Mouse (Mus musculus) intestine, embryonic 16.5 days (tissue): ENCODE measurements at regions not wholly inside any gene's neighbourhood (a gene's known extent, or its start where the extent isn't known, plus 50 kb on each side); places are given as distances from the start of the nearest gene placed in this dataset.
A peak's percentile ranks its signal among the peaks of the same experiment; 100 is the strongest.

Source experiments
- ATAC-seq: fragments of 200-750 bp; cut with Nextera tagmentation; 2 replicates; pipeline ENCODE4 v1.8.0; 2017; ENCODE audit warnings: moderate TSS enrichment, moderate library complexity
- H3K27ac ChIP-seq: fragments of 300-500 bp; sonication (generic); 2 replicates; pipeline ENCODE4 v1.5.1; 2014; ENCODE audit warnings: mild to moderate bottlenecking, low read length
- H3K27me3 ChIP-seq: fragments of 300-500 bp; sonication (generic); replicated peaks from 2 replicates; pipeline ENCODE4 v1.6.1; 2014; ENCODE audit warnings: low read length, control low read depth, mixed read lengths; ENCODE audit not compliant: control insufficient read depth, insufficient read depth
- H3K36me3 ChIP-seq: fragments of 300-500 bp; sonication (generic); 2 replicates; pipeline ENCODE4 v1.6.1; 2014; ENCODE audit warnings: low read length, control low read depth; ENCODE audit not compliant: control insufficient read depth, insufficient read depth
- H3K4me1 ChIP-seq: fragments of 300-500 bp; sonication (generic); 2 replicates; pipeline ENCODE4 v1.6.1; 2014; ENCODE audit warnings: low read length, control low read depth, mixed read lengths; ENCODE audit not compliant: control insufficient read depth, insufficient read depth
- H3K4me2 ChIP-seq: fragments of 300-500 bp; sonication (generic); 2 replicates; pipeline ENCODE4 v1.6.1; 2014; ENCODE audit warnings: low read depth, low read length, control low read depth
- H3K4me3 ChIP-seq: fragments of 300-500 bp; sonication (generic); 2 replicates; pipeline ENCODE4 v1.5.1; 2014; ENCODE audit warnings: mild to moderate bottlenecking, low read length
- H3K9ac ChIP-seq: fragments of 300-500 bp; sonication (generic); 2 replicates; pipeline ENCODE4 v1.6.1; 2014; ENCODE audit warnings: low read depth, low read length
- H3K9me3 ChIP-seq: fragments of 300-500 bp; sonication (generic); 2 replicates; pipeline ENCODE4 v1.6.1; 2016; ENCODE audit warnings: low read length, control low read depth; ENCODE audit not compliant: control insufficient read depth
- WGBS: fragments of 180-500 bp; shearing (Covaris S2); extraction: QIAGEN DNeasy Blood & Tissue Kit; methylation state at CpG from one replicate; pipeline ENCODE4 v1.1.7; 2014; 5-methylcytosine and 5-hydroxymethylcytosine counted together

DNA sequence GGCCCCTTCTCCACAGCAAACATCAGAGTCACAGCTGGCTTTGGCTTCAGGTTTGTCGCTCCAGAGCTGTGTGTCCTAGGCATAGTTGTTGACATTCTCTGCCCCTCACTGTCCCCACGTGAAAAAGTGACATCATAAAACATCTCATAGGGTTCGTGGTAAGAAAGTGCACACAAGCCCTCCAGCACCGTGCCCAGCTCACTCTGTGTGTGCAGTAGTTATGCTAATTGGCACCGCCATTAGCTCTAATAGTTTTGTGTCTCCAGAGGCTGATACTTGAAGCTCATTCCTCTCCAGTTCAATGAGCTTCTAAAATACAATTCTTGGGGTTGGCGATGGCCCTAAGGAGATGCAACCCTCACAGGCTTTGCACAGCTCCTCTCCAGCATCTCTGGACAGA, 69.4 kb upstream of the Il12b start:
- Histone ChIP-seq H3K4me1 (no peaks in the 10 kb centered on the region), H3K4me3 (no peak overlapping the region), H3K36me3 (no peaks in the 10 kb centered on the region), H3K4me2 (no peak overlapping the region), H3K27ac (no peak overlapping the region), H3K27me3 (peaks cover 6% of the 10 kb centered on the region; the same call in 1 of the 2 replicates), H3K9ac (no peak overlapping the region), H3K9me3 (no peaks in the 10 kb centered on the region)
- ATAC-seq: no peak
- 61% methylated on average over 6 of the region's 6 CpGs for WGBS

DNA sequence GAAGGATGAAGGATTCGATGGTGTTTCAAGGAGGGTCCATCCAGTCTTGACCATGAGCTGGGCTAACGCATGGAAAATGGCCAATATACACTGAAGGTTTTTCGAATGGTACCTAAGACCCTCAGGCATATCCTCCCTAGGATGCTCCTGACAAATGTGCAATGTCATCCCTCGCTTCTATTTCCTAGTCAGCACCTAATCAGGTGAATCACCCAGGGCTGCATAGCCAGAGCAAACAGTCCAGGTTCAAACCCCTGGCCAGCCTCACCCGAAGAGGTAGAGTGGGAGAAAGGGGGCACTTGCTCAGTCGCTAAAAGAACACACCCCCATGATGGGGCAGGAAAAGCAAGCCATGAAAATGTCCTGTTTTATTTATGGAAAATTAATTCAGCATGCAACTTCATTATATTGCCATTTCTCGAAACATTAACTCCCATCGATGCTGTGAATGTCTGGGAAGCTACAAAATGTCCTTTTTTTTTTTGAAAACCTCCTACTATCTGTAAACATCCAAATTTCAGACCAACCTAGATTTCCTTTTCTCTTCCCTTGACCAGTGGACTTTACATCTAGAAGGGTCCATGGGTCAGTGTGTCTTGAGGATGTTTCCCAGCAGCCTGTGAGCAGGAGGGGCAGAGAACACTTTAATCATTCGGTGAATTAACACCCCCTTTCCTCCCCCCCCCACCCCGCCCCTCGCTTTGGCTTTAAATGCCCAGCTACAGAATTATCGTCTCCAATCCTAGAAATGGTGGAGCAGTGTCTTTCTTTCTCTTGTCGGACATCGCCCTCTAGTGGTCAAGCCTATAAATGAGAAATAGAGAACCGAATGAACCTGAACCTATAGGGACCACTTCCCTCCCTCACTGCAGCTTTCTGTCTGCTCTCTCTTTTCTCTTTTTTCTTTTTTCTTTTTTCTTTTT, 68.8 kb upstream of the Il12b start:
- Histone ChIP-seq H3K9me3 (no peaks in the 10 kb centered on the region), H3K4me2 (no peak overlapping the region), H3K9ac (no peak overlapping the region), H3K4me3 (no peak overlapping the region), H3K27me3 (peaks cover 6% of the 10 kb centered on the region; the same call in 1 of the 2 replicates), H3K4me1 (no peaks in the 10 kb centered on the region), H3K27ac (no peak overlapping the region), H3K36me3 (no peaks in the 10 kb centered on the region)
- 0 out of 2 replicates have a peak, but pooled peaks have one; percentile 38 for ATAC-seq
- WGBS: 40% methylated on average over 15 of the region's 15 CpGs

DNA sequence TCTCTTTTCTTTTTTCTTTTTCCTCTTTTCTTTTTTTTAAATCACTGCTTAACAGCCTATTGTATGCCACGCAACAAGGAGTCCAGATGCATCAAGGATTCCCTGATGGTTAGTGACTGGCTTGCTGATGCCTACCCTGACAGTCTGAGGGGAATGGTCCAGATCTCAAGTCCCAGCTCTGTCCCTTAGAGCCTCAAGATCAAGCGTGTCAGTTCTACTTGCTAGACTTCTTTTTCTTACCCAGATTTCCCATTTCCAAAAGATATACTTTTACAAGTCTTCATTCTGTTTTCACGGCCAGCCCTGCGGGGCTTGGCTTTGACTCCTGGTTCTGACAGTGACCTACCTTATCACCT, 68.1 kb upstream of the Il12b start:
- Histone ChIP-seq H3K27me3 (peaks cover 6% of the 10 kb centered on the region; the same call in 1 of the 2 replicates), H3K4me2 (no peak overlapping the region), H3K9me3 (no peaks in the 10 kb centered on the region), H3K36me3 (no peaks in the 10 kb centered on the region), H3K4me1 (no peaks in the 10 kb centered on the region), H3K27ac (no peak overlapping the region), H3K9ac (no peak overlapping the region), H3K4me3 (no peak overlapping the region)
- ATAC-seq: no peak
- WGBS: 57% methylated on average over 4 of the region's 4 CpGs

DNA sequence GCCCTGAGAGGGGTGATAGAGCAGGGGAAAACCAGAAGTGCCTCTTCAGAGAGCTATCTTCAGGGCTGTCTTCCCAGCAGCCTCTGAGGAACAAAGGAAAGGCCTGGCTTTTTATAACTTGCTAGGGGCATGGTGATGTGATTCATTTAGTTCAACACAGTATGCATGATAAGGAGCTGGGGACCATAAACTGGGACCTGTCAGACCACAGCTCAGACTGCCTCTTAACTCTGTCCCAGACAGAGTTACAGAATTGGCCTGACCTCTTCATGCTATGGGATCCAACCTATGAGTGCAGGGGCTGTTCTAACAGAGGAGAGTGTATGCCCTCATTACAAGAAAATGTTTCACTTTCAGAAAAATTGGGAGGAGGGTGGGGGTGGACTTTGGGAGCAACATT, 59.3 kb upstream of the Il12b start:
- no peak overlapping the region for H3K4me3 ChIP-seq
- H3K36me3 ChIP-seq: no peaks in the 10 kb centered on the region
- no peak overlapping the region for H3K27ac ChIP-seq
- no peaks in the 10 kb centered on the region for H3K27me3 ChIP-seq
- H3K9ac ChIP-seq: no peak overlapping the region
- no peaks in the 10 kb centered on the region for H3K4me1 ChIP-seq
- no peaks in the 10 kb centered on the region for H3K9me3 ChIP-seq
- H3K4me2 ChIP-seq: no peak overlapping the region
- peak; percentile 53; the same call in 1 of the 2 replicates for ATAC-seq

DNA sequence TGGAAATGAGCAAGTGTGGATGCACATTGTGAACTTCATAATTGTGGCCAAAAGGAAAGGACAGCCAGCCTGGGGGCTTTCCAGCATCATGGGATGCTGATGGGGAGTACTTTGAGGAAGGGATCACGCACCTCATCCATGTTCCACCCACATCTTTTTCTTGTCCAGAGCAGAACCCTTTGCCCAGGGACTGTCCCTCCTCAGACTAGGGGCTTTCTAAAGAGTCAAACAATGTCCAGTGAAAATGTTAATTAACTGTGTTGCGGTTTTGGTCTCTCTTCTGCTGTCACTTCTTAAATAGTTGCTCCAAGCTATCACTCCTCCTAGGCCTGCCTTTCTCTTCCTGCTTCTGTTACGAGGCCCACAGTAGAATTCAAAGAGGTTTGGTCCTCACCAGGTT, 51.6 kb upstream of the Il12b start:
- 79% methylated on average over 3 of the region's 3 CpGs for WGBS
- H3K27ac ChIP-seq: no peak overlapping the region
- H3K36me3 ChIP-seq: no peaks in the 10 kb centered on the region
- H3K4me3 ChIP-seq: no peak overlapping the region
- no peak overlapping the region for H3K9ac ChIP-seq
- no peaks in the 10 kb centered on the region for H3K4me1 ChIP-seq
- no peaks in the 10 kb centered on the region for H3K27me3 ChIP-seq
- no peak overlapping the region for H3K4me2 ChIP-seq
- H3K9me3 ChIP-seq: no peaks in the 10 kb centered on the region
- ATAC-seq: no peak

DNA sequence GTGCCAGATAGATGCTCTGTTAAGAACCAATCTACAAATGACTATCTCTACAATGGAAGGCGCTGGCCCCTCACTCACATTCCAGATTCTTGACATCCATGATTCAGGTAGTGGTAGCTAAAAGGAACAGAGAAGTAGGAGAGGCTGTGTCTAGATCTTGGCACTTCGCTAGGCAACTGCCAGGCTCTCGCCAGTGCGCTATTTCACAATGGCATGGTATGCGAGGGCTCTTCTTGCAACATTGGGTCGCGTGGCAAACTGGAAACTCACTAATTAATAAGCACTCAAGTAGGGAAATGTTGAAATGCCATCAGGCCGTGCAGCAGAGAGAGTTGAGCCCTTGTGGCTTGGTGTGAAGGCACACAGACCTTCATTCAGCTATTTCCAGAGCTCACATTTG, 50.3 kb upstream of the Il12b start:
- no peak overlapping the region for H3K4me2 ChIP-seq

More for the DNA sequence above, 50.3 kb upstream of the Il12b start:
- Histone ChIP-seq H3K4me1 (no peaks in the 10 kb centered on the region), H3K27me3 (no peaks in the 10 kb centered on the region), H3K4me3 (no peak overlapping the region), H3K9ac (no peak overlapping the region), H3K27ac (no peak overlapping the region), H3K36me3 (no peaks in the 10 kb centered on the region), H3K9me3 (no peaks in the 10 kb centered on the region)
- WGBS: 86% methylated on average over 8 of the region's 8 CpGs
- ATAC-seq: no peak
